Mouse (Mus musculus): ENCODE data around the gene Ubl3.

DNA sequence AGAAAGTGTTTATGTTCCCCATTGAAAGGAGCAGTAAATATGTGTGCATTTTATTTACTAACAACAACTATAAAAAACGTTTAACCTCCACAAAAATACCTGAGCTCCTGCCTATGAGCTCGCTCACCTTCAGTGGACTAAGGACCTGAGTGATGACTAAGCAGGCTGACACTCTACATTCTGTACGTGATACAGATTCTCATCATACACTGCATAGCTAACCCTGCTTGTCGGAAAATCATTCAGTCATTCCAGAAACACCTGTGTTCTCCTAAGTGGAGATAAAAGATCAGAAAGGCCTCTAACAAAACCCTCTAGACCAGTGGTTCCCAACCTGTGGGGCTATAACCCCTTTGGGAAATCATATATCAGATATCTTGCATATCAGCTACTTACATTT lies 35.1 kb downstream of the Ubl3 start:
- TF ChIP-seq CTCF (IDR thresholded peaks at IDR 0.05; ENCODE audit: extremely low read depth, insufficient read depth, insufficient read length, insufficient replicate concordance) (no peak), POLR2A (IDR thresholded peaks at IDR 0.05; ENCODE audit: low read depth, low read length) (no peak)
